Comparison of ENCODE assay signal across 8 mouse cellular contexts in genomic region chr5:129895198-129896088, GRCm38 (mm10). TPM values are rescaled to one million over a fixed set of nuclear protein-coding genes. Genes with fewer than 3 reads are reported as not detected.
DNase-seq lines count a peak whose midpoint lies in the region; ATAC-seq lines count a peak whose summit lies in the region.

Gene Zbed5 (plus strand): TSS chr5:129895723.

- DNase-seq in adrenal gland, adult (ENCODE audit: inconsistent age in 2 of 2, low spot score in 1 of 2): peak; percentile 89 to 96
- peak; percentile 96 for DNase-seq in embryo, embryonic 10.5 days (ENCODE audit: low spot score)
- DNase-seq in gastrocnemius, postnatal 14 days: peak; percentile 84
- peak; percentile 89 to 91 for DNase-seq in left cerebral cortex, postnatal 10 days (ENCODE audit: extremely low spot score in 1 of 2, low spot score in 2 of 2)
- peak; percentile 88 for DNase-seq in right cerebral cortex, postnatal 25 days
- DNase-seq in urinary bladder, postnatal 4 days (ENCODE audit: low spot score in 2 of 2): peak; percentile 81 to 87

- intact Hi-C loops in gastrocnemius, postnatal 14 days (cut with DNase I; ENCODE audit: low total_unique reads): no loop called here
- intact Hi-C loops in left cerebral cortex, postnatal 10 days (cut with DNase I): no loop called here

- ATAC-seq in inflammation-experienced regulatory T-cells, adult 6 months: peak; percentile 100
- peak; percentile 100 for ATAC-seq in megakaryocyte-erythroid progenitor cell, adult 5-6 weeks (replicated peaks; ENCODE audit: low FRiP score, low TSS enrichment, poor library complexity, severe bottlenecking)

RNA-seq across cellular contexts. Expression of gene Zbed5, which starts in this region (rescaled TPM):
- total RNA-seq in gastrocnemius, postnatal 14 days (2021): under 1 TPM; 0.53 to 0.84 TPM
- 1 to 10 TPM in 2 of 3 experiments, under 1 TPM in 1; 0.60 to 2.3 (median 1.5) TPM for polyA plus RNA-seq in inflammation-experienced regulatory T-cells, adult 6 months (2017; shearing (Covaris generic))
- 1 to 10 TPM; 3.8 to 5.8 TPM for total RNA-seq in left cerebral cortex, postnatal 10 days (2021)
- total RNA-seq in megakaryocyte-erythroid progenitor cell, adult 5-6 weeks (2014; fragmentation: Nextera tagmentation): 0.98 and 2.6 TPM in 2 replicates
- 2.1 and 4.7 TPM in 2 replicates for total RNA-seq in megakaryocyte-erythroid progenitor cell, adult 5-6 weeks (2017)

Comparison
In these comparisons a context has a peak if more than half of its experiments do, and no peak if none do; other contexts are left out.
1. Peak in every context shown above with its lines: DNase-seq and ATAC-seq.
2. Peak in DNase-seq in gastrocnemius, postnatal 14 days; RNA of the gene not detected or under 1 TPM.